Mouse (Mus musculus): Measurements from ENCODE around the gene Clk2.
"Not testable (repeated sequence)": the region's sequence is repeated elsewhere in the genome, so short reads cannot be mapped to it uniquely, and the experiment has no call there.

Clk2 gene

DNA sequence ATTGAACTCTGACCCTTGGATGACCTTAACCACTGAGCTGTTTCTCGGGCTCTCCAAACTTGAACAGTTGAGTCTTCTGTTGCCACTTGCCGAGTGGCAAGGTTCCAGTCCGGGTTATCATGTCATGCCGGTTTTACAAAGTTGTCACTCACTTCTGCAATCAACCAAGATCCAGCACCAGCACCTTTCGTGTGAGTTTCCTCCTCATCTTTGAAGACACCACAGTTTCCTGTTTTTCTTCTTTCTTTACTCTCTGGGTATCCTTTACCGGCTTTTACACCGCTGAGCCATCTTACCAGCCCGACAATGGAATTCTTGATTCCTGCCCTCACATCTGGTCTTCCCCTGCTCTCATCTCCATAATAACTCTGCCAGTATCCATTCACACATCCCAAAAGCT, 25.8 kb downstream of the Clk2 start:
- no peak for DNase-seq (ENCODE audit: low spot score)

DNA sequence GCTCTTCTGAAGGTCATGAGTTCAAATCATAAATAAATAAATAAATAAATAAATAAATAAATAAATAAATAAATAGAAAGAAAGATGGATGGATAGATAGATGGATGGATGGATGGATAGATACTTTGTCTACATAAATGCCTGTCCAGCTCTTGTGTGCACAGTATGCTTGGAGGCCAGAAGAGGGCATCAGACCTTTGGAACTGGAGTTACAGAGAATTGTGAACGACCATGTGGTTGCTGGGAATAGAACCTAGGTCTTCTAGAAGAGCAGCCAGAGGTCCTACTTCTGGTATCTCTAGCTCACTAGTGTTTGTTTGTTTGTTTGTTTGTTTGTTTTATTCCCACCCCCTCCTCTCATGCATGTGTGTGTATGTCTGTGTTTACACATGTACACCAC, 28.8 kb downstream of the Clk2 start:
- DNase-seq (ENCODE audit: low spot score), result no peak

GRCm38 (mm10) chr3:89193853-89194252, 29.3 kb downstream of the Clk2 start:
- DNase-seq (ENCODE audit: low spot score), result no peak

- DNase-seq (ENCODE audit: low spot score), result peak; percentile 95
Measured at GRCm38 (mm10) chr3:89195979-89196877, 31.6 kb downstream of the Clk2 start.

GRCm38 (mm10) chr3:89199839-89200238, 35.2 kb downstream of the Clk2 start:
- DNase-seq (ENCODE audit: low spot score), result peak; percentile 40

DNA sequence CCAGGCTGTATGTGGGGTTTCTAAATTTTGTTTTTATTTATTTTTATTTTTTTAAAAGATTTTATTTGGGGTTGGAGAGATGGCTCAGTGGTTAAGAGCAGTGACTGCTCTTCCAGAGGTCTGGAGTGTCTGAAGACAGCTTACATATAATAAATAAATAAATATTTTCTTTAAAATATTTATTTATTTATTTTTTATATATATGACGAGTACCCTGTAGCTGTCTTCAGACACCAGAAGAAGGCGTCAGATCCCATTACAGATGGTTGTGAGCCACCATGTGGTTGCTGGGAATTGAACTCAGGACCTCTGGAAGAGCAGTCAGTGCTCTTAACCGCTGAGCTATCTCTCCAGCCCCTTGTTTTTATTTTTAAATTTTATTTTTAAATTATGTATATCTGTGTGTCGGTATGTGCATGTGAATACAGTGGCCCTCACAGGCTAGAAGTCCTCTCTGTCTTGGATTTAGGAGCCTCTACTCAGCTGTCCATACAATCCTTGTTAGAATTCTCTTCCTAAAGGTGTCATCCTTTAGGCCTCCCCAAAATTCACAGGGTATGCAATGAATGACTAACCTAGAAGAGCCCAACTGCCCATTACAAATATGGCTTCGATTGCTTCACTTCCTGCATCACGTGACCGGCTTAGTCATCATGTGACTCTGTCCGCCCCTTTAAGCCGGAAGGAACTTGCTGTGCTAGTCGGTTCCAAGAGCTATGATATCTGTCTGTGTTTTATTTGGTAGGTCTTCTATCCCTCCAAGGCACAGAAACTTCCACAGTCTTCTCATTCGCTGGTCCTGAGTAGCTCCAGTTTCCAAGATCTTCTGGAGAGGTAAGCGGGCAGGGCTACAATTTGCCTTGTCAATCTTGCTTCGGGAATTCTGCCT, 37.9 kb downstream of the Clk2 start, which contains the start of gene Gba:
Gba (plus strand) TSS at position 676 of the 889 bp plus-strand sequence.
- peak; percentile 96 for DNase-seq (ENCODE audit: low spot score)

DNA sequence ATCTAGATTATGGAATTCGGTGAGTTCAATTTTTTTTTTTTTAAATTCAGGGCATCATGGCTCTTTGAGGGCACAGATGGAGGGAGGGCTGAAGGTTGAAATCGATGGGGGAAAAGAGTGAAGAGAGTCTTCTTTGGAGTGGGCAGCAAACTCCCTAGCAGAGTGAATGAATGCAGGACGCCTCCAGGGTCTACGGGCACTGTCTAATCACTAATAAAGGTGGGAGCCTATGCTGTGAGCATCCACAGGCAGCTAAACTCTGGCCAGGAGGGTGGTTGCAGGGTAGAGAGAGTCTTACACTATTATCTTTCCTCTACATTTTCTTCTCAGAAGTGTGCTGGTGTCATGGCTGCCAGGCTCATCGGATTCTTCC, 38.5 kb downstream of the Clk2 start:
- DNase-seq (ENCODE audit: low spot score), result peak; percentile 29

GRCm38 (mm10) chr3:89206079-89206478, 41.5 kb downstream of the Clk2 start:
- DNase-seq (ENCODE audit: low spot score), result peak; percentile 45

DNA sequence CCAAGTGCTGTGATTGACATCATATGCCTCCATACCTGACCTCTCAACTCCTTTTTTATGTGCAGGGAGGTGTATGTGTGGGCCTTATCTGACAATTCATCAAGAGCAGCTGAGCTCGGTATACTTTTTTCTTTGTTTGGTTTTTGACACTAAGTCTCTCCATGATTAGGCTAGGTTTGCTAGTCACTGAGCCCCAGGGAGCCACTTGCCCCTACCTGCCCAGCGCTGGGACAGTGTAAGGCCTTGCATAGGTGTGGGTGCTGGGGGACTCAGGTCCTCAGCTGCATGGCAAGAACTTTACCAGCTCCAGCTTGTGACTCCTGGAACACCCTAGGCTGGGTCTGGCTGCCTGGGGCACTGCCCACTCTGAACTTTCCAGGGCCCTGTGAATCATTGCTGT, 42.1 kb downstream of the Clk2 start:
- DNase-seq (ENCODE audit: low spot score), result no peak

- no peak for DNase-seq (ENCODE audit: low spot score)
Measured at GRCm38 (mm10) chr3:89208075-89208657, 43.6 kb downstream of the Clk2 start.

- DNase-seq (ENCODE audit: low spot score), result no peak
Measured at GRCm38 (mm10) chr3:89208736-89209135, 44.1 kb downstream of the Clk2 start.

DNA sequence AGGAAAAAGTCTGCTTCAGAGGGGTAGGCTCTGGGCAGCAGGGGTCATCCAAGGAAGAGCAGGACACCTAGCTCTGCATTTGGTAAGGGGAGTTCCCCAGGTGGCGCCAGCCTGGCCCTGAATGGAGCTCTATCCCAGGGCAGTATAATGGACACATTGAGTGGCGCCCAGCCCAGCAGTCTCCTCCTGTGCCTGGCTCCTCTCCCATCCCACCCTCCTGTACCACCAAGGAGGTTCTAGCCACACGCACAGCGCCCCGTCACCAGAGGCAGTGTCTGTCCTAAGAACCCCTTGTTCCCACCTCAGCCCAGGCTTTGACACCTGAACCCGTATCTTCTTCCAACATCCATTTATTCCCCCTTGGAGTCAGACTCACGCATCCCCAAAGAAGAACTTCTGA, 45.1 kb downstream of the Clk2 start:
- DNase-seq (ENCODE audit: low spot score), result no peak

- DNase-seq (ENCODE audit: low spot score), result no peak
Measured at GRCm38 (mm10) chr3:89210162-89210561, 45.6 kb downstream of the Clk2 start.

- no peak for DNase-seq (ENCODE audit: low spot score)
Measured at GRCm38 (mm10) chr3:89210731-89211130, 46.1 kb downstream of the Clk2 start.

DNA sequence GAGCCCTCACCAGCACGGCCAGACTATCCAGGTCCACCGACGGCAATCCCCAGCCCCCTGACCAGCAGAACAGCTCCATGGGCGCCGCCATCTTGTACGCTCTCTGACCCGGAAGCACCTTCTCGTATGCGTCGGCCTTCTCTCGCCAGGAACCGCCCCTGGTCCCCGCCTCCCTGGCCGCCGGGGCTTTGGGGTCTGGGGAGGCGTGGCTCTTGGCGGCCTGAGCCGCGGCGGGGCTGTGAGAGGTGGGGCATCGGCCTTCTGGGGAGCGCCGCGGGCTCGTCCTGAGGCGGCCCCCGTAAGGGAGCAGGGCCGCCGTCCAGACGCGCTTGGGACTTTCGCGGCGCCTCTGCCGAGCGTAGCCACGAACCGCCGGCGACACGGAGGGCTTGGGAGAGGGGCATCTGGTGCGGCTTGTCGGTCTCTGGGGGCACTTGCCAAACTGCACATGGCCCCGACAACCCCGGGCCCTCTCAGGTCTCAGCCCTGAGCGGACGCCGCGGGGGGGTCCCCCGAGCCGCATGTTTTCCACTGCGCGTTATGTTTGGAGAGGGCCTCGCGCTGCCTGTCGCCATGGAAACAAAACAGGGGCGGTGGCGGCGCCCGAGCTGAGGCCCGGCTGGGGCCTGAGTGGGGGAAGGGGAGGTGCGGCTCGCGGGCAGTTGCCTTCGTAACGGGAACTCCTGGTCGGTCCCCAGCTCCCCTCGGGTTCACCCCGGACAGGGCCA, 49.4 kb downstream of the Clk2 start:
- peak; percentile 89 for DNase-seq (ENCODE audit: low spot score)

- DNase-seq (ENCODE audit: low spot score), result no peak
Measured at GRCm38 (mm10) chr3:89214681-89215411, 50.3 kb downstream of the Clk2 start, which contains the start of gene Thbs3. Thbs3 (plus strand) TSS chr3:89215180.

- DNase-seq (ENCODE audit: low spot score), result peak; percentile 88
Measured at GRCm38 (mm10) chr3:89215853-89216252, 51.3 kb downstream of the Clk2 start.

GRCm38 (mm10) chr3:89216407-89216806, 51.8 kb downstream of the Clk2 start:
- not testable (repeated sequence) for DNase-seq (ENCODE audit: low spot score)

DNA sequence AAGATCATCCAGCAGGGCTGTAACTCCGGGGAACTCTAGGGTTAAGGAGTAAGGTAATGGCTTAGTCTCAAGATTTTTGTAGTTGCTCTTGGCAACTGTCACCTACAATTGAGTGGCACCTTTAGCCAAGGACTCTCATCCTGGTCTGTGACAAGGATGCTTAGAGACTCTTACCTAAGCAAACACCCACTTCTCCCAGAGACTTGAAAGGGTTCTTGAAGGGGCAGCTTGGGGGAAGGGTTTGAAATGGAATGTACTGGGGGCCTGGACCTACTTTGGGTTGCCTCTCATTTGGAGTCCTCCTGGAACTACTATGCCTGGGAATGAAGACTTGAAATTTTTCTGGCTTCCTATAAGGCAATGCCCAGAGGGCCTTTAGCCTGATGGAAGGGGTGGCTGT, 53.7 kb downstream of the Clk2 start:
- no peak for DNase-seq (ENCODE audit: low spot score)

GRCm38 (mm10) chr3:89219546-89219945, 55.0 kb downstream of the Clk2 start:
- no peak for DNase-seq (ENCODE audit: low spot score)

GRCm38 (mm10) chr3:89221167-89221566, 56.6 kb downstream of the Clk2 start:
- no peak for DNase-seq (ENCODE audit: low spot score)

Measured in adipocyte (in vitro differentiated cells).